Mouse (Mus musculus) stomach, embryonic 14.5 days (tissue): ENCODE data around the gene Gm20917. TPM values are rescaled to one million over a fixed set of nuclear protein-coding genes. Genes with fewer than 3 reads are reported as not detected.
"Not testable (repeated sequence)": the region's sequence is repeated elsewhere in the genome, so short reads cannot be mapped to it uniquely, and the experiment has no call there.

ENCODE experiments used
- ATAC-seq: fragments of 200-750 bp; cut with Nextera tagmentation; 2 replicates; pipeline ENCODE4 v1.8.0; 2017; ENCODE audit warnings: low read depth, moderate TSS enrichment; ENCODE audit not compliant: insufficient number of reproducible peaks, insufficient read depth, low FRiP score
- H3K27ac ChIP-seq: fragments of 300-500 bp; sonication (generic); 2 replicates; pipeline ENCODE4 v1.5.1; 2014; ENCODE audit warnings: mild to moderate bottlenecking, low read length, moderate library complexity, mixed read lengths
- H3K27me3 ChIP-seq: fragments of 300-500 bp; sonication (generic); 2 replicates; pipeline ENCODE4 v1.6.1; 2014; ENCODE audit warnings: low read length, control low read depth, mixed read lengths; ENCODE audit not compliant: control insufficient read depth, insufficient read depth
- H3K36me3 ChIP-seq: fragments of 300-500 bp; sonication (generic); 2 replicates; pipeline ENCODE4 v1.6.1; 2014; ENCODE audit warnings: mild to moderate bottlenecking, control low read depth, low read length, moderate library complexity, mixed read lengths; ENCODE audit not compliant: control insufficient read depth, insufficient read depth
- H3K4me1 ChIP-seq: fragments of 300-500 bp; sonication (generic); 2 replicates; pipeline ENCODE4 v1.6.1; 2014; ENCODE audit warnings: low read length, control low read depth, mixed read lengths; ENCODE audit not compliant: control insufficient read depth, insufficient read depth
- H3K4me2 ChIP-seq: fragments of 300-500 bp; sonication (generic); replicated peaks from 2 replicates; pipeline ENCODE4 v1.6.1; 2014; ENCODE audit warnings: low read depth, low read length, control low read depth
- H3K4me3 ChIP-seq: fragments of 300-500 bp; sonication (generic); 2 replicates; pipeline ENCODE4 v1.5.1; 2014; ENCODE audit warnings: low read depth, low read length, control low read depth
- H3K9ac ChIP-seq: fragments of 300-500 bp; sonication (generic); replicated peaks from 2 replicates; pipeline ENCODE4 v1.6.1; 2014; ENCODE audit warnings: low read depth, mild to moderate bottlenecking, control low read depth, low read length, moderate library complexity, mixed read lengths
- H3K9me3 ChIP-seq: fragments of 300-500 bp; sonication (generic); 2 replicates; pipeline ENCODE4 v1.6.1; 2016; ENCODE audit warnings: low read depth, low read length, control low read depth; ENCODE audit not compliant: control insufficient read depth
- WGBS: fragments of 180-500 bp; shearing (Covaris S2); extraction: QIAGEN DNeasy Blood & Tissue Kit; methylation state at CpG from one replicate; pipeline ENCODE4 v1.1.7; 2014; 5-methylcytosine and 5-hydroxymethylcytosine counted together
- polyA plus RNA-seq: library from polyadenylated mRNA; unstranded; fragments of >200 nt; fragmentation: Nextera tagmentation; extraction: Ambion mirVana; gene quantifications from 2 replicates; pipeline ENCODE4 v1.2.1, GENCODE M21; 2014

Gene Gm20917
- polyA plus RNA-seq: not detected in 2 replicates

- H3K9ac ChIP-seq, H3K4me2 ChIP-seq, H3K4me1 ChIP-seq, H3K4me3 ChIP-seq, H3K9me3 ChIP-seq, H3K27me3 ChIP-seq, ATAC-seq, H3K27ac ChIP-seq, H3K36me3 ChIP-seq: not testable (repeated sequence)
- no CpG with 5 or more reads among the region's 4 CpGs for WGBS
Measured at GRCm38 (mm10) chrY:79151022-79151421, at the start of gene Gm20917. Gm20917 (minus strand) TSS chrY:79151122.

Other genes with a start within 250 kb of the Gm20917 start
- not detected in 2 replicates for gene Gm20916, start 168.4 kb upstream of the Gm20917 start, polyA plus RNA-seq